Mouse (Mus musculus) lung, postnatal 25 days (tissue): ENCODE data around the gene Dock1.

ENCODE experiments used
- DNase-seq: peaks from one replicate; pipeline ENCODE4 v3.0.0; 2022; ENCODE audit warnings: low spot score

Dock1 gene

GRCm38 (mm10) chr7:135059562-135059961 lies 389.1 kb downstream of the Dock1 start:
- no peak for DNase-seq

DNA sequence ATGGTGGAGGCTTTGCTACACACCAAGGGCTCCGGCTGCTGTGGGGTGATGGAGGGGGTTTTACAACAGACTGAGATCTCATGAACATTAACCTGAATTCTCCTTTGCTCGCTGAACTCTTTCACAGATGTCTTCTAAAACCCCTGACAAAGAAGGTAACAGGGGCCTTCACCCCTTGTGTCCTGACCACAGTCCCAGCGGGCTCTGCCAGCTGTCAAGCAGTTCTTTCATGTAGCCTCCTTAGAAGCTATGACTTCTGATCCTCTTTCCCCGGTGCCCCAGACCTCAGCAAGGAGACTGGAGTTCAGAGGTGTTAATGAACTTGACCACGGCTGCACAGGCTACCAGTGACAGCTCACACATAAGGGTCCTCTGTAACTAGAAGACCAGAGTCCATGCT lies 393.4 kb downstream of the Dock1 start:
- no peak for DNase-seq

- no peak for DNase-seq
These were observed 394.8 kb downstream of the Dock1 start for GRCm38 (mm10) chr7:135065301-135065700.

GRCm38 (mm10) chr7:135068887-135069286 lies 398.4 kb downstream of the Dock1 start:
- no peak for DNase-seq

GRCm38 (mm10) chr7:135076904-135077303 lies 406.4 kb downstream of the Dock1 start:
- DNase-seq, result no peak

- no peak for DNase-seq
These were observed 406.9 kb downstream of the Dock1 start for GRCm38 (mm10) chr7:135077340-135077739.

DNA sequence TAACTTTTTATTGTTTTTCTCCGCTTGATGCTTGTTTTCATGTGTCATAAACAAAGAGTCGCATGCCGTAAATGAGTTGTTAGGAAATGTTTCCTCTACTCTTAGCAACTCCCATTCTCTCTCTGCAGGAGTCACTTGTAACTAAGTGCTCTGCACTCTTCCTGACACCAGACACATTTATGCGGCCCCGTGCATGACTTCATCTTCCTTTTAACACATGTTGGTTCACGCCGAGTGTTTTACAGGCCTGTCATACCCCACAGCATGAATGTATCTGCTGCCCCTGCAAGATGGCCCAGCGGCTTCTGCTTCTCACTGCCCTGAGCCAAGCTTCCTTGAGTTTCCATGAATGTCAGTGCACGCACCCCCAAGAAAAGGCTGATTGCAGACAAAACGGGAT lies 407.4 kb downstream of the Dock1 start:
- DNase-seq, result no peak

DNA sequence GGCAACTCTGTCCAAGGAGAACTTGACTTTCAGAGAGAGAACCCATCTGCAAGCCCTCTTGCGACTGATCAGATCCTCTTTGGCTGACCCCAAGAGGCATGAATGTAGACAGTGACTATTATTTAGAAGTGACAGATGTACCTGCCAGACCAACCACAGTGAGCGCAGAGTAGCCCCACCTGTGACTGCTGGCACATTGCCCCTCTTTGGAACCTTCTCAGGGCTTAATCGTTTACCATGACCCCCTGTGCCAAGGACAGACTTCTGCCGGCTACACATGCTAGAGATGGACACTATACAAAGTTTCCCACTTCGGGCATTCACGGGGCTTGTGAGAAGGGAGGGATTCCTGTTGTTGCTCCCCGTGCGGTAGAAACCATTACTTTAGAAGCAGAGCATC lies 413.0 kb downstream of the Dock1 start:
- DNase-seq, result no peak

GRCm38 (mm10) chr7:135084069-135084468 lies 413.6 kb downstream of the Dock1 start:
- DNase-seq, result no peak

GRCm38 (mm10) chr7:135086556-135086955 lies 416.1 kb downstream of the Dock1 start:
- DNase-seq, result no peak

GRCm38 (mm10) chr7:135089626-135090025 lies 419.2 kb downstream of the Dock1 start:
- DNase-seq, result no peak

DNA sequence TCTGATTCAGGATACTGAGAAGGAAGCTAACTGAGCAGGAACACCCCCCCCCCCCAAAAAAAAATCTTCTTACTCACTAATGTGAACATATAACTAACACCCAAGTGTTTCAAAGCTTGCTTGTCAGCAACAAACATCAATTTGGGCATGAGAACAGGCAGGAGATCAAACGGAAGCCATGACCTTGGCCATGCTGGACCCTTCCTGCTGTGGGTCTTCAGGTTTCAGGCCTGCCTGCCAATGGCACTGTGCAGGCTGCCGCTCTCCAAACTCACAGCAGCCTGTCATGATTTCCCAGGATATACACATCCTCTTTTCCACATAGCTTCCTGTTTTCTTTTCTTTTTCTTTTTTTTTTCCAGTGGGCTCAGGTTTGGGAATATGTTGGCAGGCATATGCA lies 423.4 kb downstream of the Dock1 start:
- DNase-seq, result no peak

DNA sequence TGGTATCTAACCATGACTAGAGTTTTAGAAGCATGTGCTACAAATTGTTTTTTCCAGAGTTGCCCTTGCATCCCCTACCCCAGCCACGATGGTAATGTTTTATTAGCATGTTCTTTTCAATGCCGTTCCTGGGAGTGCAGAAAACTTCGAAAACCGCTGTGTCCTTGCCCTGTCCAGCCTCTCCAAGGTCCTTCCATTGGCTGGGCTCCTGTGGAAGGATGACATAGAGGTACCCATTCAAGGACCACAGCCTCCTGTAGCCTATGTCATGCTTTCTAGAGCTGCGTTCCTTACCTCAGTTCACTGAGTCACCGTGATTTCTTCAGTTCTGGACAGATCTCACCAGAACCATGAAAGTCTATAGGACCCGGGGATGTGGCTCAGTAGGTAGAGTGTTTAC lies 431.5 kb downstream of the Dock1 start:
- DNase-seq, result no peak

DNA sequence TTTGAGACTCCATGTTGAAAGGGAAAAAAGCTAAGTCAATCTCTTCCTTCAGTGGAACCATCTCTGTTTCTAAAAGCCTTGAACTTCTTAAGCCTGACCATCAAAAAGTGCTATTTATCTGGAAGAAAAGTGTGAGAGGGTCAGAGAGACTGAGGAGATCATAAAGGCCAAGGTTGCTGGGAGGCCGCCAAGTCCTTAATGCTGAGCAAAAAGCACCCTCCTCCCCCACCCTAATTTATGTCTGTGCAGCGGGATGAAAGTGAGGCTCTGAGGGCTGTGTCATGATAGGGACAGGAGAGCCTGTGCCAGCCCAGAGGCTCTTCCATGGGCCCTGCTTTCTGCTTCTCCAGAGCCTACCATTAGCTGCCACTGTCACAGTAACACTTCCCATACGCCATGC lies 436.1 kb downstream of the Dock1 start:
- no peak for DNase-seq

DNA sequence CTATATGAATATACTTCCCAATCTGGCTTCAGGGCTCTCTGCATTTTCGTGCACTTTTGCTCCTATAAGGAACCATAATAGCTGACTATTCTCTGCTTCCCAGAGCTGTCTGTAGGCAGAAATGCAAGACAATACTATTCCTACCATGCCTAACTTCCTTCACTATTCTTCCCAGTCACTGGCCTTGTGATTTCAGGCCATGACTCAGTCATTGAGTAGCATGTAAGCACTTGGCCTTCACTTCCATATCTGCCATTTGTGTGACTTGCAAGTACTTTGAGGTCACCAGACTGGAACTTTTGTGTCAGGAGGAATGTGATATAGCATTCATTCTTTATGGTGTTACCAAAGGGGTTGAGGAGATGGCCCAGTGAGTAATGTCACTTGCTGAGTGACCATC lies 439.9 kb downstream of the Dock1 start:
- DNase-seq, result no peak

- peak; percentile 38 for DNase-seq
These were observed 455.0 kb downstream of the Dock1 start for GRCm38 (mm10) chr7:135125296-135126065.

- DNase-seq, result no peak
These were observed 462.0 kb downstream of the Dock1 start for GRCm38 (mm10) chr7:135132461-135132860.

- no peak for DNase-seq
These were observed 464.2 kb downstream of the Dock1 start for GRCm38 (mm10) chr7:135134619-135135018.

- DNase-seq, result peak; percentile 35
These were observed 468.7 kb downstream of the Dock1 start for GRCm38 (mm10) chr7:135139153-135139612.

DNA sequence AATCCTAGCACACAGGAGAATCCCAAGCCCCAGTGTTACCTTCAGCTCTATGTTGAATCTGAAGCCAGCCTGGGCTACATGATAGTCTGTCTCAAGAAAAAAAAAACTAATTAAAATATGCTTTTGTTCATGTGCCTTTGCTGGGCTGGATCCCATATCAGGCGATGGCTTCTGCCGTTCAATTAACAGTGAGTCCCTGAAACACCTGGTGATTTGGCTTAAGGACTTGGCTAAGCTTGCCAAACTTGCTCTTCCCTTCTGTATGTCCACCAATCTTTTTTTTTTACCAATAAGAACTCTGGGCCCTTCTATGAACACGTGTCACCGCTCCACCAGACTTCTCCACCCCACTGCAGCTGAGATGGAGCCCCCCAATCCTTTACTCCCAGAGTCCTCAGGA lies 474.3 kb downstream of the Dock1 start:
- no peak for DNase-seq

DNA sequence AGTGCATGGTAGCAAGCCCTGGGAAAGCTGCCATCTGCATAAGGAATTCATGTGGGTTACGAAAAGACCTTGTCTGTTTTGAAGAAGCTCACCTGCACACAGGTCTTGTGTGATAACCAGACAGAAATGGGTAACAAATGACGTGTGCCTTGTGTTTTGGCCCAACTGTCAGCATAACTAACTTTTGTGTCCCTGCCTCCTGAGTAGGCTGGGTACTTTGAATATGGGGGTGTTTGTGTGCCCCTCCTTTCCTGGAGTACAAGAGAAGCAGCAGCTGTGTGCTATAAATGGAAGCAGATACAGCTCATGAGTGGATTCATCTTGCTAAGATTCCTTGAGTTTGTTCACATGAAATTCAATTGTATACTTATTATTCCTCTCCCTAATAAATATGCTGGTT lies 480.5 kb downstream of the Dock1 start:
- no peak for DNase-seq

GRCm38 (mm10) chr7:135157571-135157970 lies 487.1 kb downstream of the Dock1 start:
- no peak for DNase-seq

DNA sequence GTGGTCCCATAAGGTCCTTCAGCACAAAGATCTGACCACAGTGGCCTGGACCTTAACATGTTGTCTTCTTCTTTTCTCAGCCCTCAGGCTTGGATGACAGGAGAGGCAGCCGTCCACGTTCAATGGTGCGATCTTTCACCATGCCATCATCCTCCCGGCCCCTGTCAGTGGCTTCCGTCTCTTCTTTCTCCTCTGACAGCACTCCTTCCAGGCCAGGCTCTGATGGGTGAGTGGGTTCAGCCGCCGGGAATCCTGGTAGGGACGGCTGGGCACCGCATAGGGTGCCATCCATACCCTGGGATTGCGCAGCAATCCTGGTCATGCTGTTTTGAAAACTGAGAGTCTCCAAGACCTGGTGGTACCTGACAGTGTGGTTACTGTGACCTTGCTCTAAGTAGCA lies 487.9 kb downstream of the Dock1 start:
- DNase-seq, result no peak

- no peak for DNase-seq
These were observed 489.2 kb downstream of the Dock1 start for GRCm38 (mm10) chr7:135159606-135160005.
